Mouse (Mus musculus): Measurements from ENCODE around the gene Olfr1329. TPM values are rescaled to one million over a fixed set of nuclear protein-coding genes. Genes with fewer than 3 reads are reported as not detected.
A peak's percentile ranks its signal among the peaks of the same experiment; 100 is the strongest.
"Not testable (repeated sequence)": the region's sequence is repeated elsewhere in the genome, so short reads cannot be mapped to it uniquely, and the experiment has no call there.

Olfr1329 gene
- not detected in 2 replicates for polyA plus RNA-seq (2014; fragmentation: Nextera tagmentation; extraction: Ambion mirVana)

DNA sequence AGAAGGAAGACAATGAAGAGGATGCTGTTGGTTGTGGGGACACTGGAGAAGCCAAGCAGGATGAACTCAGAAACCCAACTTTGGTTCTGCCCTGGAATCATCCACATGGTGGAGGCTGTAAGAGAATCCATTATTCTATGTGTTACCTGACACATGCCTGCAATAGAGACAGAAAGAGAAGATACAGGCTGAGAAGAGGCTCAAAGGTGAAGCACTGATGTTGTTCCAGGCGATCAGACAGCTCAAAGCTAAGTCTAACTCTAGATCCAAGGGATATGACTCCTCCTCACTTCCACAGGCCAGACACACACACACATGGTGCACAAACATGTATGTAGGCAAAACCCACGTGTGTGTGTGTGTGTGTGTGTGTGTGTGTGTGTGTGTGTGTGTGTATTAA, at the start of gene Olfr1329:
TSS of gene Olfr1329 (minus strand) at position 101 of the 400 bp plus-strand sequence.
- not testable (repeated sequence) for H3K4me3 ChIP-seq (ENCODE audit: low read depth, low read length); H3K4me1 ChIP-seq (ENCODE audit: control insufficient read depth, insufficient read depth, low read length); H3K27ac ChIP-seq (ENCODE audit: low read depth, low read length); H3K4me2 ChIP-seq (ENCODE audit: low read length); H3K9ac ChIP-seq (ENCODE audit: low read length); H3K36me3 ChIP-seq (ENCODE audit: control insufficient read depth, insufficient read depth, low read length); H3K9me3 ChIP-seq (replicated peaks; ENCODE audit: control insufficient read depth, low read length); H3K27me3 ChIP-seq (replicated peaks; ENCODE audit: control insufficient read depth, insufficient read depth, low read length); DNase-seq (ENCODE audit: low spot score); ATAC-seq
- 57% methylated on average over 2 of the region's 2 CpGs for WGBS

DNA sequence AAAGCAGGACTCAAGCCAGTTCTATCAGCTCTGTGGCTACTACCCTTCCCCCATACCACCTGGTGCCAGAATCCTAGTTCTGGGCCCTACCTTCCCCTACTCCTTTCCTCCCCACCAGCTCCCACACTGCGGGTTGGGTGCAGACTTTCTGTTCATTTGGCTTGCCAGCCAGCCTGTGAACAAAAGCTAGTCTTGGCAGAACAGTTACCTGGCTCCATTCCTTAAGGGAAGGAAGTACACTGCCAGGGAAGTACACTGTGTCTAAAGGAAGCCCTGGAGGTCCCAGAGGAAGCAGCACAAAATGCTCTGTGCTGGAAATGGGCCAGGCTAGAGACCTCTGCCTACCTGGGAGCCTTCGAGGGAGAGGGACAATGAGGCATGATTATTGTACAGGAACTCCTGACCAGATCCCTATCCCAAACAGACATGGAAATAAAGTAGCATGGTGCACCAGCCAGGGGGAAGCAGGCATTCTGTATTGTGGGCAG, 43.9 kb upstream of the Olfr1329 start, which contains the start of gene Lao1:
TSS of gene Lao1 (plus strand) at position 438 of the 488 bp plus-strand sequence.
- ATAC-seq = peak; percentile 54; the same call in 1 of the 2 replicates
- 63% methylated on average over 2 of the region's 2 CpGs for WGBS
- no peaks in the 10 kb centered on the region for H3K36me3 ChIP-seq (ENCODE audit: control insufficient read depth, insufficient read depth, low read length)
- no peaks in the 10 kb centered on the region; the same call in 1 of the 2 replicates for H3K4me1 ChIP-seq (ENCODE audit: control insufficient read depth, insufficient read depth, low read length)
- peak; percentile 58 for DNase-seq (ENCODE audit: low spot score)
- no peak within 1 kb of the TSS for H3K27ac ChIP-seq (ENCODE audit: low read depth, low read length)
- no peak within 1 kb of the TSS for H3K4me2 ChIP-seq (ENCODE audit: low read length)
- no peaks in the 10 kb centered on the region for H3K27me3 ChIP-seq (replicated peaks; ENCODE audit: control insufficient read depth, insufficient read depth, low read length)
- no peak within 1 kb of the TSS for H3K9ac ChIP-seq (ENCODE audit: low read length)
- H3K4me3 ChIP-seq (ENCODE audit: low read depth, low read length) = no peak within 1 kb of the TSS
- no peaks in the 10 kb centered on the region for H3K9me3 ChIP-seq (replicated peaks; ENCODE audit: control insufficient read depth, low read length)

GRCm38 (mm10) chr4:118958812-118959211, 41.5 kb upstream of the Olfr1329 start:
- Histone ChIP-seq H3K9ac (ENCODE audit: low read length) (no peak overlapping the region), H3K9me3 (replicated peaks; ENCODE audit: control insufficient read depth, low read length) (no peaks in the 10 kb centered on the region), H3K36me3 (ENCODE audit: control insufficient read depth, insufficient read depth, low read length) (no peaks in the 10 kb centered on the region), H3K4me3 (ENCODE audit: low read depth, low read length) (no peak overlapping the region), H3K27me3 (replicated peaks; ENCODE audit: control insufficient read depth, insufficient read depth, low read length) (no peaks in the 10 kb centered on the region), H3K4me2 (ENCODE audit: low read length) (no peak overlapping the region), H3K27ac (ENCODE audit: low read depth, low read length) (no peak overlapping the region), H3K4me1 (ENCODE audit: control insufficient read depth, insufficient read depth, low read length) (no peaks in the 10 kb centered on the region; the same call in 1 of the 2 replicates)
- WGBS = 94% methylated on average over 7 of the region's 7 CpGs
- no peak for ATAC-seq
- no peak for DNase-seq (ENCODE audit: low spot score)

DNA sequence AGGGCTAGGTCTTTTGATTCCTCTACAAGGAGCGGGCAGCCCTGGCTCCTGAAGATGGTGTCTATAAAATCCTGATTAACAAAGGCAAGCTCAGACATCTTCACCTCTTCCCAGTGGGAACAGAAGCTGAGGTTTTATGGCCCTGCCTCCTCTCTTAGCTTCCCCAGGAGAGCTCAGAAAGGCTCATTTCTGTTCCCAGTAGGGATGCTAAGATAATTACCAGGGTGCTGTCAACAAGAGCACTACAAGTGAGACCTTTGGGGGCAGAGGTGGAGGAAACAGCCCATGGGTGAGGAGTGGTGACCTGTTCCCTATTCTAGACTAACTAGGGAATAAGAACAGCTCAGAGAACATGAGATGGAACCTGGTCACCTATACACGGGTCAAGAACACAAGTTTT, 21.2 kb upstream of the Olfr1329 start, which contains the start of gene Olfr1328:
TSS of gene Olfr1328 (minus strand) at position 101 of the 400 bp plus-strand sequence.
- no peak within 1 kb of the TSS for H3K4me3 ChIP-seq (ENCODE audit: low read depth, low read length)
- WGBS = 72% methylated on average over 2 of the region's 2 CpGs
- no peaks in the 10 kb centered on the region for H3K9me3 ChIP-seq (replicated peaks; ENCODE audit: control insufficient read depth, low read length)
- ATAC-seq (no peak), DNase-seq (ENCODE audit: low spot score) (no peak)
- H3K27me3 ChIP-seq (replicated peaks; ENCODE audit: control insufficient read depth, insufficient read depth, low read length) = no peaks in the 10 kb centered on the region
- no peak within 1 kb of the TSS for H3K4me2 ChIP-seq (ENCODE audit: low read length)
- H3K36me3 ChIP-seq (ENCODE audit: control insufficient read depth, insufficient read depth, low read length) = no peaks in the 10 kb centered on the region
- no peaks in the 10 kb centered on the region for H3K4me1 ChIP-seq (ENCODE audit: control insufficient read depth, insufficient read depth, low read length)
- no peak within 1 kb of the TSS for H3K9ac ChIP-seq (ENCODE audit: low read length)
- no peak within 1 kb of the TSS for H3K27ac ChIP-seq (ENCODE audit: low read depth, low read length)

DNA sequence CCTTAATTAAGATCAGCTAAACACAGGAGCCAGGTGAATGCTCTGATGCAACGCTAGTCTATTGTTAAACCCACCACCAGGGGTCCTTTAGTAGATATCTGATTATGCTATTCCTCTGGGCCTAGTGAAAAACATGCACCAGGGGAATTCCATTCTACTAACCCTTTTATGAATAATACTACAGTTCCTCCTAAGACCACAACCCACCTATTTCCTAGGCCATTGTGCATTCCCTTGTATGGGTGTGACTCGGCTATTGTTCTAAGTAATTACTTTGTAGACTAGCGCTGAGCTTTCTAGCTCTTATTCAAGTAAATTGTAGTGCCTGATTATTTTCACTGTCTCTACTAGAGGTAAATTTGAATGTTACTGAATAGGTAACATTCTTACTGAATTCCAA, 14.1 kb upstream of the Olfr1329 start:
- not testable (repeated sequence) for H3K36me3 ChIP-seq (ENCODE audit: control insufficient read depth, insufficient read depth, low read length); H3K27ac ChIP-seq (ENCODE audit: low read depth, low read length); DNase-seq (ENCODE audit: low spot score); H3K4me1 ChIP-seq (ENCODE audit: control insufficient read depth, insufficient read depth, low read length); H3K4me3 ChIP-seq (ENCODE audit: low read depth, low read length); H3K4me2 ChIP-seq (ENCODE audit: low read length); ATAC-seq; H3K9me3 ChIP-seq (replicated peaks; ENCODE audit: control insufficient read depth, low read length); H3K9ac ChIP-seq (ENCODE audit: low read length); H3K27me3 ChIP-seq (replicated peaks; ENCODE audit: control insufficient read depth, insufficient read depth, low read length)
- 61% methylated on average over 3 of the region's 3 CpGs for WGBS

- no peak for ATAC-seq
- H3K27ac ChIP-seq (ENCODE audit: low read depth, low read length) = no peak overlapping the region
- H3K36me3 ChIP-seq (ENCODE audit: control insufficient read depth, insufficient read depth, low read length) = no peaks in the 10 kb centered on the region
- DNase-seq (ENCODE audit: low spot score) = peak; percentile 66
- no peak overlapping the region for H3K4me3 ChIP-seq (ENCODE audit: low read depth, low read length)
- WGBS = 53% methylated on average over 2 of the region's 2 CpGs
- no peaks in the 10 kb centered on the region for H3K4me1 ChIP-seq (ENCODE audit: control insufficient read depth, insufficient read depth, low read length)
- no peak overlapping the region for H3K4me2 ChIP-seq (ENCODE audit: low read length)
- H3K9me3 ChIP-seq (replicated peaks; ENCODE audit: control insufficient read depth, low read length) = no peaks in the 10 kb centered on the region
- no peak overlapping the region for H3K9ac ChIP-seq (ENCODE audit: low read length)
- H3K27me3 ChIP-seq (replicated peaks; ENCODE audit: control insufficient read depth, insufficient read depth, low read length) = no peaks in the 10 kb centered on the region
Observed at GRCm38 (mm10) chr4:118901981-118902380, 15.3 kb downstream of the Olfr1329 start.

- H3K9ac ChIP-seq (ENCODE audit: low read length) = no peak within 1 kb of the TSS
- H3K36me3 ChIP-seq (ENCODE audit: control insufficient read depth, insufficient read depth, low read length) = no peaks in the 10 kb centered on the region
- no peak within 1 kb of the TSS for H3K4me2 ChIP-seq (ENCODE audit: low read length)
- no peak within 1 kb of the TSS for H3K4me3 ChIP-seq (ENCODE audit: low read depth, low read length)
- ATAC-seq (no peak), DNase-seq (ENCODE audit: low spot score) (no peak)
- no peaks in the 10 kb centered on the region for H3K27me3 ChIP-seq (replicated peaks; ENCODE audit: control insufficient read depth, insufficient read depth, low read length)
- H3K9me3 ChIP-seq (replicated peaks; ENCODE audit: control insufficient read depth, low read length) = no peaks in the 10 kb centered on the region
- H3K27ac ChIP-seq (ENCODE audit: low read depth, low read length) = no peak within 1 kb of the TSS
- 85% methylated on average over 1 of the region's 1 CpGs for WGBS
- no peaks in the 10 kb centered on the region for H3K4me1 ChIP-seq (ENCODE audit: control insufficient read depth, insufficient read depth, low read length)
Observed at GRCm38 (mm10) chr4:118888297-118888696, 29.0 kb downstream of the Olfr1329 start, which contains the start of gene Olfr1330. Gene Olfr1330, plus strand, starts transcription at chr4:118888597.

DNA sequence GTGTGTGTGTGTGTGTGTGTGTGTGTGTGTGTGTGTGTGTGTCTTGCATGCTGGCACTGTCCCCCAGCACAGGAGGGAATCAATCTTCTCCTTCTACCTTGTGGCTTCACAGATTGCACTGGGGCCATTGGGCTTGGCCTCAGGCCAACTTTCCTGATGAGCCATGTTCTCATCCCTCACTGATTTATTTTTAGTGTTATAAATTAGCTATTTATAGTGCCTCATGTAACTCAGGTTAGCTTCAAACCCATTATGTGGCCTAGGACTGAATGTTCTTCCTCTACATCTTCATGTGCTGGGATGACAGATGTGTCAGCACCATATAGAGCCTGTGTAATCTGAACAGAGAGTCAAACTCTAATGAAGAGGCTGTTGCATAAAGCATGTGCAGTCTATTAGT, 49.7 kb downstream of the Olfr1329 start:
- Histone ChIP-seq H3K4me2 (ENCODE audit: low read length) (no peak overlapping the region), H3K27ac (ENCODE audit: low read depth, low read length) (no peak overlapping the region), H3K9me3 (replicated peaks; ENCODE audit: control insufficient read depth, low read length) (no peaks in the 10 kb centered on the region), H3K27me3 (replicated peaks; ENCODE audit: control insufficient read depth, insufficient read depth, low read length) (no peaks in the 10 kb centered on the region), H3K4me1 (ENCODE audit: control insufficient read depth, insufficient read depth, low read length) (no peaks in the 10 kb centered on the region), H3K36me3 (ENCODE audit: control insufficient read depth, insufficient read depth, low read length) (no peaks in the 10 kb centered on the region), H3K4me3 (ENCODE audit: low read depth, low read length) (no peak overlapping the region), H3K9ac (ENCODE audit: low read length) (no peak overlapping the region)
- DNase-seq (ENCODE audit: low spot score) (no peak), ATAC-seq (no peak)

All from forebrain, embryonic 14.5 days (tissue).